Mouse (Mus musculus): ENCODE results near the gene Synpo2.
"Not testable (repeated sequence)": the region's sequence is repeated elsewhere in the genome, so short reads cannot be mapped to it uniquely, and the experiment has no call there.

The Synpo2 gene

DNA sequence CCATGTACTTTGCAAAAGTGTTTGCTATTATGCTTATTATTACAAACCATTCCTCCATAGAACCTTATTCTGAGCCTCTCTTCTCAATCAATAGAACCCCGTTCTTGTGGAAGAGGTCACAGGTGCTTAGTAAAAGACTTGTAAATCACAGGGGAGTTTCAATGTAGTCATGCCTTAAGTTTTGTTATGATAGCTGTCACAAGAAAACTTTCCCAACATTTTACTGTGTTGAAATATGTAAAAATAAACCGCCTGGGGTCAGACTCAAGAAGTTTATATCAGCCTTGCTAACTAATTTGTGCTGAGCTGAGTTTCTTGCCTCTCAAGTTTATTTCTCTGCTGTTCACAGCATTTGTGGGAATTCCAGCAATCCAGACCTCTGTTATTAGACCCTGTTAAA is 103.8 kb downstream of the Synpo2 start:
- DNase-seq (ENCODE audit: extremely low read depth, low read depth) = no peak

DNA sequence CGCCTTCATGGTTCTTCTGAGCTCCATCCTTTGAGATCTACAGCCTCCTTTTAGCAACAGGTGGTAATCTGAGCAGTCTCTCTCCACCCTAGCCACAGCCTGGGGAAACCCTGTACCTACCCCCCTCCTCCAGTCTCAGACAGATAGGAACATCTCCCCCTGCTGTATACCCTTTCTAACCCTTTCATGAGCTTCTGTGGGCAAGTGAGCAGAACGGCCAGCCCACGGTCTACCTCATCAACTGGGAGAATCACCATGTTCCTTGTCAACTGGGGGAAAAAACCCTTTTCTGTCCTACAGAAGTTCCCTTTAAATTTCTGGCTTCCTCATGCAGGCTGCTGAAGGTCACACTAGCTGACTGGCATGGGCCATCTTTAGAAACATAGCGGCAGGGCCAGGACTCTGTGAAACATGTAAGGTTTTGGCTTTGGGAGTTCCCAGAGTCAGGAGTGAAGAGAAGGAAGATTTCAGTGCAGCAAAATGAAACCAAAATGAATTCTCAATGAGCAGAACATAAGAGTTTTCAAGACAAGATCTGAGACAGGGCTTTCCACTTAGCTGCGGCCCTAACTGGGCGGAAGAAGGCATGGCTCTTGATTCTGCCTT is 104.7 kb downstream of the Synpo2 start:
- DNase-seq (ENCODE audit: extremely low read depth, low read depth) = no peak

DNA sequence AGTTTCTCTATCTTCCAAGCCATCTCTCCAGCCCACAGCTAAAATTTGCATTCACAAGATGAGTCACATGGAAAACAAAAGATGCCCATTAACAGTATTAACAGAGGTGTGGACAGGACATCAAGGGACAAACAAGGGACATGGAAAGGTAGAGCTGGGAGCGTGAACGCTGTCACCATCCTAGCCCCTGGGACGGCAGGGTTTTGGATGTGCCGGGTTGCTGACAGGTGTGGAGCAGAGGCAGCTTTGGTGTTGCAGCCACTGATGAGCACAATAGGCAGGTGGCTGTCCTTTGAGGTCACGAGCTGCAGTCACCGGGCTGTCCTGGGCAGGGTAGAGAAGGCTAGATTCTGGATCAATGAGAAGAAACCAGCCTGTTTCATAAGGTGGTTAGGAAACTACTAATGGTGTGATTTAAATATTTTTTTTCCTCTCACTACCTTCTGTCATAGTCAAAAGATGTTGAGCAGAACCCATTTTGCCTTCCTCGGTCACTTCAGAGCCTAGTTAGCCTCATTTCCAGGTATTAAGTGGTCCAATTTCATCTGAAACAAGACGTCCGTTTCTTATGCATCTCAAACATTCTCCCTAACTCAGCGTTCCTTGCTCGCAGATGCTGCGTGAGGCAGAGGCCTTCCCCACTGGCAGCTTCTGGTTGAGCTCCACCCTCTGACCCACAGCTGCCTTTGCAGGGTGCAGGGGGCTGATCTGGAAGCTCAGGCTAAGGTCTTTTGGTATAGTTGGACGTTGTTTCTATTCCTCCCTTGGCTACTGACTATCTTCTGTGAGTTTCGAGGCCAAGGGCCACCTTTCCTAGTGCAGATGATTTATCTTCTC is 105.4 kb downstream of the Synpo2 start:
- DNase-seq (ENCODE audit: extremely low read depth, low read depth) = no peak

DNA sequence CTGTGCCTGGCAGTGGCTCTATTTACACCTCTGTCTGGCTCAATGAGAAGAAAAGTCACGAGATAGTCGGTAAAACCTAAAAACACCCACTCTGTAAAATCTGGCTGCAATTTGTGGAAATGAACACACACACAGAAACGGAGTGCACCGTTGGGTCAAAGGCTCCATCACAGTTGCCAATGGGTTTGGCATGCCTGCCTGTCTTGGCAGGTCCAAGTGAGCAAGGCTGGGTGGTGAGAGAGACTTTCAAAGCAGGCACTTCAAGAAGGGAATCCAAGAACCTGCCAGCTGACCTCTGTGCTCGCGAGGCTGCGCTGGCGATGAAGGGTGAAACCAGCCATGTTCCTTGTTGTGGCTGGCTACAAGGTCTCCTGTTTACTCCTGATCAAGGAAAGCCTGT is 107.2 kb downstream of the Synpo2 start:
- no peak for DNase-seq (ENCODE audit: extremely low read depth, low read depth)

DNA sequence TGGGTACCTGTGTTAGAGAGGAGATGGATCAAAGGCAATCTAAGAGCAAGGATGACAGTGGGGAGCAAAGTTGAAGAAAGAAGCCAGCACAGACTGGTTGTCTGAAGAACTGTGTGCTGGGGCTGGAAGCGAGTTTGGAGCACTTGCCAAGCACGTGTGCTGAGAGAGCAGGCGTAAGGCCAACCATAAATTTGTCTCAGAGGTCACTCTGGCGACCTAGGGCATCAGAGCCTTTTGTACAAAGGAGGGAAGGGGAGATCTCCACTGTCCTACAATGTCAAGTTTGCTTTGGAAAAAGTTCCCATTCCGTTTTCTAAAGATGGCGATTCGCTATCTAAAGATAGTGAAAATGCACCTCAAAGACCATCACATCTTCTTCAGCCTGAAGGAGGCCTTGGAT is 107.9 kb downstream of the Synpo2 start:
- no peak for DNase-seq (ENCODE audit: extremely low read depth, low read depth)

DNA sequence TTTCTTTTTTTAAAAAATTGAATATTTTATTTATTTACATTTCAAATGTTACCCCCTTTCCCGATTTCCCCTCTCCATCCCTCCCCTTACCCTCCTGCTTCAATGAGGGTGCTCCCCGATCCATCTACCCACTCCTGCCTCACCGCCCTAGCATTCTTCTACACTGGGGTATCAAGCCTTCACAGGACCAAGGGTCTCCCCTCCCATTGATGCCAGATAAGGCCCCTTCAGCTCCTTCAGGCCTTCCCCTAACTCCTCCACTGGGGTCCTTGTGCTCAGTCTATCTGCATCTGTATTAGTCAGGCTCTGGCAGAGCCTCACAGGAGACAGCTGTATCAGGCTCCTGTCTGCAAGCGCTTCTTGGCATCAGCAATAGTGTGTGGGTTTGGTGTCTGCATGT is 109.2 kb downstream of the Synpo2 start:
- not testable (repeated sequence) for DNase-seq (ENCODE audit: extremely low read depth, low read depth)

DNA sequence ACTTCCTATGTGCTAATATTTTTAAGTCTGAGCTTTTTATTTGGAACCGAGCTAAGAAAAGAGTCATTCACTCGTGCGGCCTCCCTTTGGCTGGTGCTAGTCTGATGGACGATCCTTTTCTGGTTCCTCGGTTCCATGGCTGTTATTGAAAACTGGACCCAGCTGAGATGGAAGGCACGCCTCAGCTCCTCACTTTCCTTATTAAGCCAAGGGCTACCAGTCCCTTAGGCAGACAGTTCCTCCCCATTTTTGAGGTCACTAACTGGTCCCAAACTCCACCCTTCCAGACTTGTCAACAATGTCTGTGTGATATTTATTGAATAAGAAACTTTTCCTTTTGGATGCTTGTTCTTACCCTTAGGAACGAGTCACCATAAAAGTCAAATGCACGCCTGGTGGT is 112.1 kb downstream of the Synpo2 start:
- no peak for DNase-seq (ENCODE audit: extremely low read depth, low read depth)

DNA sequence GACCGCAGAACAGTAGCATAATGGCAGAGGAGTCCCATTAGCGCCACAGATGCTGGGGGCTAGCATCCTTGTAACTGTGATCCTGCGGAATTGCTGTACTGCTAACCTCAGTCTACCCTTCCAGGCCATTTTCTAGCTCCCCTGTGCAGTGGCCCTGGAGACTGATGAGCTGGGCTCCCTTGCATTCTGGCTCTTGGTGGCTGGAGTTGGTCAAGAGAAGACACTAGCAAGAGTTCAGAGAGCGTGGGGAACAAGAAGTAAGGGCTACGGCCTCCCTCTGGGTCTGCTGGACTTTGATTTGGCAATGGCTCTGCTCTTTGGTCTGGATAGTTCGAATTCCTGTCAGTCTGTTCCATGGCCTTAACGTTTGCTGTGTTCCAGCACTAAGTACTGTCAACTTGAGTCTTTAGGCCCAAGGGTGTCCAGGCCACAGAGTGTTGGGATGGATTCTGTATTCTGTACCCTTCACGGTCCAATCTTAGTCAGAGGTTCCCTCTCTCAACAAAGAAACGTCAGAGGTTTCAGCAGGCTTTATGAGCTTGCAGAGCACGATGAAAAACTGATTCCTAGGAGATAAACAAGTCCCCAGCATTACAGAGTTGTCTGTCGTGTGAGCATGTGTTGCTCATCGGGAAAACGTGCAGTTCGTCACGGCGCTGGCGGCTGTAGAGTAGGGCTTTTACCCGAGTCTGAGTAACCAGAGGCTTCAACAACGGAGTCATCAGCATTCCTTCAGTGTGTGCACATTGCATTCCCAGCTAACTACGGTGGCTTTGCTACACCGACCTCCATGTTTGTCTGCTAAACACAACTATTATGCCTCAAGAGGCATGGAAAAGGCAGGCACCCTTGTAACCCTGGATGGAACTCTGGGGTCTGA is 113.6 kb downstream of the Synpo2 start:
- DNase-seq (ENCODE audit: extremely low read depth, low read depth) = no peak

DNA sequence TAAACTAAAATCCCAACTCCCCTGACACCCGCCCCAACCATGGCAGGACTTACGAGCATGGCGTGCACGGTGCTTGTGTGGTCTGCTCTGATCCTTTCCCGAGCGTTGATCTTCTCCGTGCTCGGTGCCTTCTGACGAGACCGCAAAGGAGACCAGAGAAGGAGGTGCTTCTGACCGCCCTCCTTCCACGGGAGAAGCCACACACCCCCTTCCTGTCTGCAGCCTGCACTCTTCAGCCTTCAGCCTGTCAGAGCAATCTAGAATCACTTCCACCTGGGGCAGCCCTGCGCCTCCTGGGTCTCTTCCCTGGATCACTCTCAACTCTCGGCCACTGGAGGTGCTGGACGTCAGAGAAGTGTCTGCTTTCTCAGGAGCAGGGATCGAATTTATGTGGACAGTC is 119.0 kb downstream of the Synpo2 start:
- DNase-seq (ENCODE audit: extremely low read depth, low read depth) = no peak

DNA sequence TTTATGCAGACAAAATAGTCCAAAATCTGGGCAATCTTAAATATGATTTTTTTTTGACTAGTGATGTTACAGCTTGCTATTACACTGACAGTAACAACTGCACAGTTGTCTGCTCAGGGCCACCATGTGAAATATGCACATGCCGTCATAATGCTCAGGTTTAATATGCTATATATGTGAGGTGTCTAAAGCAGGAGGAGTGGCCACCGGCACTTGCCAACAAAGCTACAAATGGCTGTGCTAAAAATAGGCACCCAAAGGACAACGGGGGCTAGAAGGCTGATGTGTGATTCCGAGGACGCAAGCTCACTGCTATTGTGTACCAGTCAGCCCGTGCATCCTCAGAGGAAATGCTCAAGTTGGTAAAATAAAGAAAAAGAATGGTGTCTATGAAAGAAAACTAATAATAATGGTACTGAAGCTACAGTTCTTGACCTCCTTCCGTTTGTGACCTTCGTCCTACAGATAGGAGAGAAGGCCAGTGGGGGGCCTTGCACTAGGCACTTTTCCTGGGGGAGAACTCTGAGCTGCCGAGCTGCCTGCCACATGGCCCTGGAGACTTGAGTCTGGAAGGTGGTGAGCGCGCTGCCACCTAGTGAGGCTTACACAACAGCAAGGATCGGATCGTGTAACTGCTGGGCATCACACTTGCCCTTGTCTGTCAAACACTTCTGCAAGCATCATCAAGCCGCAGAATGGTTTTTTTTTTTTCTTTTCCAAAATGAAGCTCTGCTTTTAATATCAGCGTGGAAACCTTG is 120.0 kb downstream of the Synpo2 start:
- no peak for DNase-seq (ENCODE audit: extremely low read depth, low read depth)

DNA sequence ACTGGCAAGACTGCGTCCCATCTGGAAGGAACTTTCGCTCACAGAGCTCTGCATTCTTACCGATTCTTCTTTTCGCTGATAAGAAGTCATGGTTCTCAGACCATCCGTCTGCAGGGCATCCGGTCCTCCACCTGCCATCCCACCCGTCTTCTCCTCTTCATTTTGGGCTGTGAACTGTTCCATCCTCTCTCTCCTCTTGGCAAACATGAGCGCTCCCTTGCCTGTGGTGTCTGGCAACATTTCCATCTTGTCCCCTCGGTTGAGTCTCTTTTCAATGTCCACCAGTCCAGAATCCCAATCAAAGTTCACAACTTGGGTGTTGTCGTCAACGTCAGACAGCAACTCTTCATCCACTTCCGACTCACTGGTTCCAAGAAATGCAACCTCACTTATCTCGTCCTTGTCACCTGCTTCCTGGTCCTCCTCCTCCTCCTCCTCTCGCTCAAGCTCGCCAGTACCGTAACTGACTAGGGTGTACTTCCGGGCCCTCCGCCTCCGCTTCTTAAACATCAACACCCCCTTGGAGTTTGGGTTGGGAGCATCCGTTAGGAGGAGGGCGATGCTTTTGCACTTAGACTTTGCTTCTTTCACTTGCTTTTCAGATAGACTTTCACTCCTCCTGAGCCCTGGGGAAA is 121.8 kb downstream of the Synpo2 start:
- peak; percentile 88 for DNase-seq (ENCODE audit: extremely low read depth, low read depth)

DNA sequence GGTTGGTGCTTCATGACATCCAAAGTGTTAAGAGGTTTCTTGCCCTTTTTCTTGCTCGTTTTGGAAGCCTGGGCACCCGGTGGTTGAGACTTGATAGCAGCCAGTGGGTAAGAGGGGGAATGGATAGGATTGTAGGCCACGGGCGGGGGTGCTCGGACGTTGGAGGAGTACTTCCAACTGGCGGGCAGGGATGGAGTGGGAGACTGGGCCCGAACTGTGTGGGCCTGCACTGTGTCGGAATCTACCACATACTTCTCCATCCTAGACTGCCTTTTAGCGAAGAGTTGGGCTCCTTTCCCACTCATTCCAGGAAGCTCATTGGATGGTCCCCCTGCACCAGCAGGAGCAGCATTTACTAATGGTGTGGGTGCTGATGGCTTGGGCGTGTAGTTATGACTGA is 123.2 kb downstream of the Synpo2 start:
- DNase-seq (ENCODE audit: extremely low read depth, low read depth) = no peak

DNA sequence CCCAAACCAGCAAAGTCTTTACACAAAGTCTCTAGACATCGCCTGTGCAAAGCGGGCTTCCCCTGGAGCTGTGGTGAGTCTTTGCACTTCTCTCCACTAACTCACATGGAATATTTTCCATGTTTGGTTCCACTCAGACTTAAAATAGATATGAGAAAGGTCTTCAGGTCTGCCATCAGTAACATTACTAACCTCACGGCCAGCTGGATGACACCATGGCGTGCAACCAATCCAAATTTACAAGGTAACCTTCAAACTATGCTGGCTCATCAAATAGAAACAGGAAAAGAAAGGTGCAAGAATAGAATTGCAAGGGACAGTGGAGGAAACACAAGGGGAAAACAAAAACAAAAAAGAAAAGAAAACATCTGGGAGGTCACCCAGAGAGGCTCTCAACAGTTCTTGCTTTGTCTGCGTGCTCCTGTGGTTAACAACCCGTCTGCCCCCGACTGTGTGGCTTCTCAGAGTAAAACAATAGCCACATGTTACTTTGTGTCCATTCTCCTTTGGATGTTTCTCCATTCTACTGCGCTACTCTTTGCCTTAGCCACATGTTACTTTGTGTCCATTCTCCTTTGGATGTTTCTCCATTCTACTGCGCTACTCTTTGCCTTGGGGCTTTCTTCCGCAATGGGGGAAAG is 124.8 kb downstream of the Synpo2 start:
- DNase-seq (ENCODE audit: extremely low read depth, low read depth) = no peak

DNA sequence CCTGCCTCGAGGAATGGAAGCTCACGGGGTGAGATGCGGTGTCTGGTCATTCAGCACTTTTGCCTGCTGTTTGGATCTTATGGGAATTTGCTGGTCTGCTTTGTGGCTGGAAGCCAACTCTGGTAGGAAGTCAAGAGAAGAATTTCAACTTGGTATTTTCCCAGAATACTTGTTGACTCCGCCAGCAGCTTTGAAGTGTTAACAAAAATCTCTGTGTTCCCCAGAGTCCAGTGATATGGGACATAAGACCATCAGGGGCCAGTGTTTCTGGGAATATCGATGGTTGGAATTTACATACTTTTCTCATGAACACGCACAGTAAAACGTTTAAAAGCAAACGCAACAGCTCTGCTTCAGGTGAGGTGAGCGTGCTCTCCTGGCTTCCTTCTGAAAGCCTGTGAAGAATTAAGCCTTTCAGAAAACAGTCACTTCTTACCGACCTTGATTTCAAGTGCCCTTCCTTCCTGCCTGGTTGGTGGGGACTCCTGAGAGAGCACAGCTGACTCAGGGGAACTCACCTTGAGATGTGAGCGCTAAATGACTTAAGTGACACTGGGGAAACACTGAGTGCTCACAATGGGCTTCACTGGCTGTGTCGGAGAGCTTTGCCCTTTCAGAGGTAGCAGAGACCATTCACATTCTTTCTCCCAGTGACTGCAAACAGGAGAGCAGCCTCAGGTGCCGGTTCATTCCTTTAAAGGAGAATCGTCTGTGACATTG is 128.0 kb downstream of the Synpo2 start:
- DNase-seq (ENCODE audit: extremely low read depth, low read depth) = no peak

DNA sequence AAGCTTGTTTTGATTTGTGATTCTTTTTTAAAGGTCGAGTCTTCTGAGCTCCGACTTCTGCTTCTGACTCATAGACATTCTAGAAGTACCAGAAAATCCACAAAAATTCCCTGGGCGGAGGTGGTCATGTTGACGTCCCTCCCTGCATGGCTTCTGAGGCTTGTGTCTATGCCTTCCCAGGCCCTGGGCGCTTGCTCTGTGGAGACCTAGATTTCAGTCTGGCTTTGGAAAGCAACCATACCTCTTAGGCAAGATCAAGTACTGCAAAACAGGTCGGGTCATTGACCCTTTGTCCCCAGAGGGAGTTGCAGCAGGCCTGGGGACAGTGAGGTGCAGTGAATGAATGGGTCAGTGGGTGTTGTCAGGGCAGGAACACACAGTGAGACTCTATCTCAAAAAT is 131.6 kb downstream of the Synpo2 start:
- DNase-seq (ENCODE audit: extremely low read depth, low read depth) = no peak

DNA sequence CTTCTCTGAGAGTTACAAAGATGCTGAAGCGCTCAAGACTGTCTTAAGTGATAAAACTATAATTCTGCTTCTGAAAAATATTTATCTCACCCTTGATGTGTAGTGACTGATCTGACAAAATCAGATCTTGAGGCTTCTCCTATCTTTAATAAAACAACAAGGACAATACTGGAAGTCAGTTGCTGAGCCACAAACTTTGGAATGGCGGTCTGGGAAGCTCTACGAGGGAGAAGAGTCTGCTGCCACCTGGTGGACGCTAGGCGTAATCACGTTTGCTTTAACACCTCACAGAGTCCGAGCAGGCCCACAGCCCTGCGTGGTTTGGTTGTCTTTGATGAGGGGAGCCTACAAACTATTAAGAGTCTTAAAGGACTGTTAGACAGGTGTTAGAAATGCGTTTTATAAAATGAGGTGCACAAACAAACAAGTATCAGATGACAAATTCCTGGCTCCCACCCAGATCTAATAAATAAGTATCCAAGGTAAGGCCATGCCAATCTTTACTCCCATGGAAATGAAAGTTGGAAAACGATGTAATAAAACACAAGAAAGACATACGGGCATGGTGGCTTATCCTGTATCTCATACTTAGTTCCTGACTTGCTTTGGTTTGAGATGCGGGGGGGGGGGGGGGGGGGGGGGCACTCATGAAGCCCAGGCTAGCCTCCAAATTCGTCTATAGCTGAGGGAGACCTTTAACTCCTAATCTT is 132.6 kb downstream of the Synpo2 start:
- no peak for DNase-seq (ENCODE audit: extremely low read depth, low read depth)

DNA sequence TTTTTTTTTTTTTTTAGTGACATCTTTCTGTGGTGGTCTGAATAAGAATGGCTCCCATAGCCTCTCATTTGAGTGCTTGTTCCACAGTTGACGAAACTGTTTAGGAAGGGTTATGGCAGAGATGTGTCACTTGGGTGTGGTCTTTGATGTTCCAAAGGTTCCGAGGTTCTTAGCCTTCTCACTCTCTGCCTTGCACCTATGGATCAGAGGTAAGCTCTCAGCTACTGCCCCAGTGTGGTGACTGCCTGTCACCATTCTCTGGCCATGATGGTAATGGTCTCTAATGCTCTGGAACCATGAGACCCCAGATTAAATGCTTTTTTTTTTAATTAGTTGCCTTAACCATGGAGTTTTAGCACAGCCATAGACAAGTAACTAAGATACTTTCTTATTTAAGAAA is 134.2 kb downstream of the Synpo2 start:
- no peak for DNase-seq (ENCODE audit: extremely low read depth, low read depth)

DNA sequence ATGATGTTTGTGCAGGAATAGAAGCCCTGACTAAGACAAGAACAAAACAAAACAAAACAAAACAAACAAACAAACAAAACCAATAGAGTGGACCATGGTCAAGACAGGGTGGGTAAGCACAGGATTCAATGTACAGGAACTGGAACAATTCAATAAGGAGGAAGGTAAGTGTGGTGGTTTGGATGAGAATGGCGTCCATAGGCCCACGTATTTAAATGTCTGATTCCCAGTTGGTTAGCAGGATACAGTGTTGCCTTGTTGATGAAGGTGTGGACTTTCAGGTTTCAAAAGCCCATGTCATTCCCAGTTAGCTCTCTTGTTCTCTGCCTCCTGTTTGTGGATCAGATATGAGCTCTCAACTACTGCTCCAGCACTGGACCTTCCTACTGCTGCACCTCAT is 140.8 kb downstream of the Synpo2 start:
- no peak for DNase-seq (ENCODE audit: extremely low read depth, low read depth)
